Mouse (Mus musculus) Muller cell, postnatal 12 days (primary cell): ENCODE data around the gene Atg101.

Experiments used
- DNase-seq: peaks from one replicate; pipeline ENCODE4 v3.0.0-alpha.2; 2015; ENCODE audit errors: inconsistent ontology term

Atg101 gene

GRCm38 (mm10) chr15:101286129-101286770 is 2.2 kb downstream of the Atg101 start:
- DNase-seq = no peak

GRCm38 (mm10) chr15:101287361-101287760 is 3.3 kb downstream of the Atg101 start:
- DNase-seq = no peak

- DNase-seq = no peak
Observed at GRCm38 (mm10) chr15:101290354-101290753, 6.3 kb downstream of the Atg101 start.

- no peak for DNase-seq
Observed at GRCm38 (mm10) chr15:101292012-101292411, 7.9 kb downstream of the Atg101 start.

- DNase-seq = no peak
Observed at GRCm38 (mm10) chr15:101293025-101293621, 9.1 kb downstream of the Atg101 start, which contains the start of gene 6030408B16Rik. Gene 6030408B16Rik, plus strand, starts transcription at chr15:101293212.

GRCm38 (mm10) chr15:101294028-101294894 is 10.2 kb downstream of the Atg101 start:
- DNase-seq = no peak

GRCm38 (mm10) chr15:101295106-101295505 is 11.0 kb downstream of the Atg101 start:
- no peak for DNase-seq

- no peak for DNase-seq
Observed at GRCm38 (mm10) chr15:101295616-101296015, 11.5 kb downstream of the Atg101 start.

- no peak for DNase-seq
Observed at GRCm38 (mm10) chr15:101296091-101296490, 12.0 kb downstream of the Atg101 start.

GRCm38 (mm10) chr15:101297988-101298387 is 13.9 kb downstream of the Atg101 start:
- no peak for DNase-seq

- DNase-seq = no peak
Observed at GRCm38 (mm10) chr15:101298550-101298949, 14.5 kb downstream of the Atg101 start.

- DNase-seq = no peak
Observed at GRCm38 (mm10) chr15:101299480-101299960, 15.4 kb downstream of the Atg101 start.

GRCm38 (mm10) chr15:101300128-101300527 is 16.1 kb downstream of the Atg101 start:
- DNase-seq = no peak

GRCm38 (mm10) chr15:101302201-101302600 is 18.1 kb downstream of the Atg101 start:
- DNase-seq = no peak

GRCm38 (mm10) chr15:101303830-101304229 is 19.8 kb downstream of the Atg101 start:
- no peak for DNase-seq

- DNase-seq = no peak
Observed at GRCm38 (mm10) chr15:101306459-101306858, 22.4 kb downstream of the Atg101 start.

GRCm38 (mm10) chr15:101308440-101309348 is 24.6 kb downstream of the Atg101 start:
- DNase-seq = no peak

GRCm38 (mm10) chr15:101309493-101309892 is 25.4 kb downstream of the Atg101 start:
- no peak for DNase-seq

- peak; percentile 50 for DNase-seq
Observed at GRCm38 (mm10) chr15:101311087-101311770, 27.2 kb downstream of the Atg101 start.

GRCm38 (mm10) chr15:101312006-101312405 is 27.9 kb downstream of the Atg101 start:
- DNase-seq = no peak

GRCm38 (mm10) chr15:101315378-101315777 is 31.3 kb downstream of the Atg101 start:
- DNase-seq = no peak
